Mouse (Mus musculus): ENCODE results near the gene Mrps27.

Gene Mrps27

DNA sequence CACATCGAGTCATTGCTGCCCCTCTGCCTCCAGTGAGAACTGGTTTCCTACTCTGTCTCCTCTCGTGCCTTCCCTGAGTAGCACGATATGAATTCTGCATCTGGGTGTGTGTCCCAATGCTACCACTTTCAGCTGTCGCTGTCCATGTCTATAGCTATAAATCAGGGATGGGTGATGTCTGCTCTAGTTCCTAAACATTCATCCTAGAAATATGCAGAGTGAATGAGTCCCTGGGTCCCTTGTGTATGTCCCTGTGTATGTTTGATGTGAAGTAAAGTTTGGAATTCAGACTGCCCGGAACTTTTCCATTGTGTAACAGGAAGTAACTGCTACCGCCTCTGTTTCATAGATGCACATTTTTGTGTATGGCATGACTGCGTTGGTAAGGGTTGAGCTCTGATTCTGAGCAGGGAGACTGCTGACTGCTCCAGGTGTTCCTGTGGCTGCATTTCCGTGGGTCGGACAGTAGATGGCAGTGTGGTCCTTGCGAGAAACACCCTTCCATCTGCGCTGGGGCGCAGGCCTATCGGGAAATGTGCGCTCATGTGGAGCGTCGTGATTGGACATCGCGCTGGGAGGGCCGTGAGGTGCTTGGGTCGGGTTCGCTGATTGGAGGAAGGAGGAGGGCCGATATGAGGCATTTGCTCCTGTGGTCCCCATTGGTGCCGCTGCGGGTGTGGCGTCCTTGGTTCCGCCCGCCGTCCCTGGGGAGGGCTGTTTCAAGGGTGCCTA is 8.3 kb downstream of the Mrps27 start:
- peak; percentile 98 for DNase-seq

GRCm38 (mm10) chr13:99353490-99353851 is 8.9 kb downstream of the Mrps27 start:
- no peak for DNase-seq

DNA sequence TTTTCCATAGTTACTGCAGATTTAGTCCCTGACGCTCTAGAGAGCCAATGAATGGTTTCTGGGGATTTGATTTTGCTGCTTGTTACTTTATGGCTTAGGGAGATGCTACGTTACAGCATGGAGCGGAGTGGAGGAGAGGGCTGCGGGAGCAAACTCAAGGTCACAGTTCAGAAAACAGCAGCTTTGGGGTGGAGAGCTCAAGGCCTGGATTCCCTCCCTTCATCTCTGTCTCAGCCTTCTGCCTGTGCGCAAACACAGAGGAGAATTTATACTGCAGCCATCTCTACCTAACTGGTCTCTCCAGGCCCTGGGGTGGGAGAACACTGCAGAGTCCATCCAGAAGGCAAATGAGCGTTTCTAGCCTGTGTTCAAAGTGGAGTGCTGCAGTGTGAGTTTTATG is 10.5 kb downstream of the Mrps27 start:
- no peak for DNase-seq

- DNase-seq, result no peak
Measured at GRCm38 (mm10) chr13:99355861-99356260, 11.3 kb downstream of the Mrps27 start.

GRCm38 (mm10) chr13:99356428-99357265 is 12.1 kb downstream of the Mrps27 start:
- no peak for DNase-seq

- no peak for DNase-seq
Measured at GRCm38 (mm10) chr13:99358921-99359320, 14.3 kb downstream of the Mrps27 start.

GRCm38 (mm10) chr13:99363866-99364265 is 19.3 kb downstream of the Mrps27 start:
- no peak for DNase-seq

GRCm38 (mm10) chr13:99366422-99367175 is 22.0 kb downstream of the Mrps27 start:
- peak; percentile 93 for DNase-seq

DNA sequence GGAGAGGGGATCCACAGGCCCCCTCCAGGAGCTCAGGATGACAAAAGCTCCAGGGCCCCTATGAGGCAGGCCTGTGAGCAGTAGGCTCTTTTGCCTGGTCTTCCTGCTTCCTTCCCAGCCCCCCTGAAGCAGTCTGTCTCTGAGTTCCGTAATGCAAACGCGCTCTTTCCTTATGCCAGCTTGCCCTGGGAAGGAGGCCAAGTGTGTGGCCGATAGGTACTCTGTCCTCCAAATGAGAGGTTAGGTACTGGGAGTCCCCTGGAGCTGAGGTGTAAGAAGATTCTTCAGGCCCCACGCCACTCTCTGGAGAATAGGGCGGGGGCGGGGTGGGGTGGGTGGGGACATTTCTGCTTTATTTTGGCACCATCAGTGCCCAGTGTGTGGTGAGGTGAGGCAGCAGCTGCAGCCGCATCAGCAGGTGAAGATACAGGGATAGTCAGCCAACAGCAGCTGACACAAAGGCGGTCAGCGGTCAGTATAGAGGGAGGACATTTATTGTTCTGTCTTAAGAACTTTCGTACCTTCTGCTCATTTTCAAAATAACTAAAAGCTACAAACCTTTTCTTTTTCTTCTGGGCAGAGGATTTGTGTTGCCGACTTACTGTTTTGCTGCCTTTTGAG is 23.1 kb downstream of the Mrps27 start:
- DNase-seq, result no peak

- DNase-seq, result no peak
Measured at GRCm38 (mm10) chr13:99369103-99369502, 24.5 kb downstream of the Mrps27 start.

GRCm38 (mm10) chr13:99371285-99371684 is 26.7 kb downstream of the Mrps27 start:
- DNase-seq, result no peak

DNA sequence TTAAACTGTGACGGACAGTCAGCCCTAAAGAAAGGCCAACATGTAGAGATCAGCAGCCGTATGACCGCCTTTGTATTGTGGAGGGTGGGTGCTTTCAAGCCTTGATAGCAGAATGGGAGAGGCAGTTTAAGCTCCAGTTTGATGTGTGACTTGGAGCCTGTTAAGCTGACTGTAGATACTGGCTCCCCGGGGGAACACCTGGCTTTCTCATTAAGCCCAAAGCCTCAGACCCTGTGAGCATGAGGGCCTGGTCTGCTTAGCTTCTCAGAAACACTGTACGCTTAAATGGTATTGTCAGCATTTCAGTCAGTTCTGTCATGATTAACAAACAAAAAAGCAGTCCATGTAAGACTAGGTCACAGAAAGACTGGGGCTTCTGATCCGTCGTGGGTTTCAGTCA is 29.1 kb downstream of the Mrps27 start:
- no peak for DNase-seq

GRCm38 (mm10) chr13:99374191-99374590 is 29.6 kb downstream of the Mrps27 start:
- no peak for DNase-seq

- DNase-seq, result peak; percentile 80
Measured at GRCm38 (mm10) chr13:99375550-99375949, 31.0 kb downstream of the Mrps27 start.

- DNase-seq, result no peak
Measured at GRCm38 (mm10) chr13:99377055-99377454, 32.5 kb downstream of the Mrps27 start.

GRCm38 (mm10) chr13:99378223-99378622 is 33.6 kb downstream of the Mrps27 start:
- no peak for DNase-seq

DNA sequence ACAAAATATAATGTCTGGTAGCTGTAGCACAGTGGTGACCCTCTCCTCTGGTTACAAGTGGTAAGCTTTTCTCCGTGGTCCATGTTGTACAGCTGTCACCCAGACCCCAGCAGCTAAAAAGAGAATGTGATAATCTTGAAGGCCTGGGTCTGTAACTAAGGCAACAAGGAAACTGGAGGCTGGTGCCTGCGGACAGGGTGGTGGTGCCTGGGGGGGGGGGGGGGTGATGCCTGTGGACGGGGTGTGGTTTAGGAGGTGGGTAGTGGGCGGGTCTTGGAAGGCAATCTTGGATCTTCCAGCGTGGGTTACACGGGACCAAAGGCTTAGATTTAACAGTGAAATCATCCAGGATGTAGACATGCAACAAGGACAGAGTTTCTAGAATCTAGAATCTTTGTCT is 37.8 kb downstream of the Mrps27 start:
- DNase-seq, result no peak

DNA sequence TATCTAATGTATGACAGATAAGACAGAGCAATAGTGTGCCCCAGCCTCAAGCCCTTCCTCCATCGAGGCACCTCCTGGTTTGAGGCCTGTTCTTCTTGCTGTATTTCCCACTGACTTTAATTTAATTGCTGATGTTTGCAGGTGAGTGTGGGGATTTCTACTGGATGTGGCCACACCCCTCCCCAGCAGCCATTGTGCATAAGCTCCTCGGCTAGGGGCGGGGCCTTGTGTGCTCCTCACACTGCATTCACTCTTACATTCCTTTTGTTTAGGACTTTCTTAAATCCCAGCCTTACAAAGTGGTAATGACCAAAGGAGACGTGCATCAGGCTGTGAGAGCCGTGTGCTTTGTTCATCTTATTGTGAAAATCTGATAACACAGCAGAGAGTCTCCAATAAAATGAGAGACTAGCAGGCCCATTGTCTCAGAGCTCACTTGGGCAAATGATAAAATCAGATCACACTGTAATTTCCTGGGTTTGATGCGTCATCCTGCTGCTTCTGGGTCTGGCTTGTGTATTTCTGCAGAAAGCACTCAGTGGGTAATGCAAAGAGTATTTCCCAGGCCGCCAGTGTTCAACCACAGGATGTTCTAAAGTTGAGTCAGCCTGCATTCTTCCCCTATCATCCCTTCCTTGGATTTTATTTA is 40.1 kb downstream of the Mrps27 start:
- no peak for DNase-seq

DNA sequence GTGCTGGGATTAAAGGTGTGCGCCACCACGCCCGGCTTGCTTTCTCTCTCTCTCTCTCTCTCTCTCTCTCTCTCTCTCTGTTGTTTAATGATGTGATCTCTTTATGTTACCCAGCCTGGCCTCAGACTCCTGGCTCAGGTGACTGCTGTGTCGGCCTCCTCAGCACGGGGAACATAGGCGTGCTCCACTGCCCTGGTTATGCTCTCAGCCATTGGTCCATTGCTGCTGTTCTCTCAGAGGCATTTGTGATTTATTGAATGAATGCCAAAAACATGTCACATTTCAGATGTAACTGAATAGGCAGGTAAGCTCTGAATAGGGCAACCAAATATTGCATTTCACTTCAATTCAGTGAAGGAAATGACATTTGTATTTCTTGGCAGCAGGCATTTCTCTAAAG is 41.3 kb downstream of the Mrps27 start:
- no peak for DNase-seq

DNA sequence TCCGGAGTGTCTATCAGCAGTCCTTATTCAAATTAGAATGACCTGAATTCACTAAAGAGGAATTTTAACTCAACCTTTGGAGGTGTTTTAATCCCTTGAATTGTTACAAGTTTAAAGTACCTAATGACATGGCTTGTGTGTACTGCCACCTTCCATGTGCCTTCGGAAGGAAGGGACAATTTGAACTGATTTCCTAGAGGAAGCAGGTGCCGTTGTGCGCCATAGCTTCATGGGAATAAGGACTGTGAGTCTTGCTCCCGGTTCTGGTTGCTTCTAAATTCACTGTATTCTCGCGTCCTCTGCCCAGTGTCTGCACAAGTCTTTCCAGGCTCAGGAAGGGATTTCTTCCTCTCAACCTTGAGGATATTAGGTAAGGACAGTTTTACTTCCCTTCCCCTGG is 41.8 kb downstream of the Mrps27 start:
- no peak for DNase-seq

- DNase-seq, result no peak
Measured at GRCm38 (mm10) chr13:99387901-99388811, 43.6 kb downstream of the Mrps27 start.

Data from right cerebral cortex, adult 18-20 months (tissue).